Mouse (Mus musculus) bone marrow macrophage, adult 2 months (primary cell): ENCODE data around the gene Morc4.

ENCODE experiments used
- CTCF ChIP-seq: IDR thresholded peaks from 2 replicates; pipeline ENCODE4 v1.5.1; 2012; ENCODE audit warnings: low read depth, mild to moderate bottlenecking, low read length, moderate library complexity
- POLR2A ChIP-seq: IDR thresholded peaks from 2 replicates; pipeline ENCODE4 v1.6.1; 2012; ENCODE audit warnings: mild to moderate bottlenecking, low read depth, low read length, borderline replicate concordance

GRCm38 (mm10) chrX:139920572-139920971, 49.1 kb upstream of the Morc4 start:
- TF ChIP-seq CTCF (no peak), POLR2A (no peak)
